Mouse (Mus musculus): ENCODE measurements around the gene Gm16503. TPM values are rescaled to one million over a fixed set of nuclear protein-coding genes. Genes with fewer than 3 reads are reported as not detected.
"Not testable (repeated sequence)": the region's sequence is repeated elsewhere in the genome, so short reads cannot be mapped to it uniquely, and the experiment has no call there.

Gm16503 gene
- total and polyA plus RNA-seq, 3 experiments = 0.14 to 0.27 TPM; not detected in 1

- no peak for DNase-seq (ENCODE audit: low read depth, low spot score)
- Histone ChIP-seq H3K79me2 (ENCODE audit: control insufficient read depth, insufficient read depth, low read length, poor library complexity) (no peaks in the 10 kb centered on the region), H3K27ac (ENCODE audit: control insufficient read depth, low read depth, low read length) (no peak overlapping the region), H3K4me1 (ENCODE audit: control insufficient read depth in 1 of 2, insufficient read depth in 2 of 2, low read length in 2 of 2) (no peaks in the 10 kb centered on the region), H3K36me3 (ENCODE audit: control insufficient read depth in 1 of 2, insufficient read depth in 2 of 2, low read length in 2 of 2) (no peaks in the 10 kb centered on the region), H3K4me3 (ENCODE audit: control insufficient read depth in 1 of 2, insufficient read depth in 1 of 2, low read depth in 2 of 2, low read length in 2 of 2) (no peak overlapping the region), H3K27me3 (ENCODE audit: control insufficient read depth in 1 of 2, insufficient read depth in 2 of 2, low read length in 2 of 2) (no peaks in the 10 kb centered on the region), H3K9me3 (replicated peaks; ENCODE audit: insufficient read depth, low read length) (no peaks in the 10 kb centered on the region), H3K9ac (ENCODE audit: control insufficient read depth, low read depth, low read length, poor library complexity, severe bottlenecking) (no peak overlapping the region)
- TF ChIP-seq CTCF (IDR thresholded peaks at IDR 0.05 in 2 of 3, conservative IDR thresholded peaks at IDR 0.05 in 1 of 3; ENCODE audit: control insufficient read depth in 1 of 3, insufficient read depth in 1 of 3, low read depth in 2 of 3, low read length in 3 of 3, poor library complexity in 1 of 3, severe bottlenecking in 1 of 3) (peak in 1 of 3 experiments; percentile 23; a peak in 2 of 6 replicates), RAD21 (IDR thresholded peaks at IDR 0.05; ENCODE audit: low read depth, low read length) (peak; percentile 22), SMC3 (IDR thresholded peaks at IDR 0.05; ENCODE audit: low read depth, low read length) (0 out of 2 replicates have a peak, but pooled peaks have one; percentile 5), MEF2A (IDR thresholded peaks at IDR 0.05; ENCODE audit: extremely low read depth, insufficient replicate concordance, low read depth, low read length, poor library complexity, severe bottlenecking) (no peak), MAX (IDR thresholded peaks at IDR 0.05; ENCODE audit: low read length) (no peak)
Observed at GRCm38 (mm10) chr4:147530366-147530765, 9.7 kb upstream of the Gm16503 start.

- H3K36me3 ChIP-seq (ENCODE audit: control insufficient read depth in 1 of 2, insufficient read depth in 2 of 2, low read length in 2 of 2); H3K27ac ChIP-seq (ENCODE audit: control insufficient read depth, low read depth, low read length); H3K27me3 ChIP-seq (ENCODE audit: control insufficient read depth in 1 of 2, insufficient read depth in 2 of 2, low read length in 2 of 2); H3K4me3 ChIP-seq (ENCODE audit: control insufficient read depth in 1 of 2, insufficient read depth in 1 of 2, low read depth in 2 of 2, low read length in 2 of 2); H3K9me3 ChIP-seq (replicated peaks; ENCODE audit: insufficient read depth, low read length); H3K9ac ChIP-seq (ENCODE audit: control insufficient read depth, low read depth, low read length, poor library complexity, severe bottlenecking); H3K79me2 ChIP-seq (ENCODE audit: control insufficient read depth, insufficient read depth, low read length, poor library complexity); H3K4me1 ChIP-seq (ENCODE audit: control insufficient read depth in 1 of 2, insufficient read depth in 2 of 2, low read length in 2 of 2); DNase-seq (ENCODE audit: low read depth, low spot score): not testable (repeated sequence)
Observed at GRCm38 (mm10) chr4:147535916-147536315, 4.1 kb upstream of the Gm16503 start.

GRCm38 (mm10) chr4:147537702-147538101, 2.3 kb upstream of the Gm16503 start:
- H3K36me3 ChIP-seq (ENCODE audit: control insufficient read depth in 1 of 2, insufficient read depth in 2 of 2, low read length in 2 of 2) = no peaks in the 10 kb centered on the region
- no peak for DNase-seq (ENCODE audit: low read depth, low spot score)
- H3K4me1 ChIP-seq (ENCODE audit: control insufficient read depth in 1 of 2, insufficient read depth in 2 of 2, low read length in 2 of 2) = no peaks in the 10 kb centered on the region
- no peaks in the 10 kb centered on the region for H3K9me3 ChIP-seq (replicated peaks; ENCODE audit: insufficient read depth, low read length)
- TF ChIP-seq ZMIZ1 (IDR thresholded peaks at IDR 0.05; ENCODE audit: low read depth, low read length) (no peak), RCOR1 (IDR thresholded peaks at IDR 0.05; ENCODE audit: low read depth, low read length) (no peak), TAL1 (IDR thresholded peaks at IDR 0.05; ENCODE audit: low read length) (no peak), ELF1 (IDR thresholded peaks at IDR 0.05; ENCODE audit: low read depth, low read length) (no peak), HCFC1 (IDR thresholded peaks at IDR 0.05; ENCODE audit: low read depth, low read length) (no peak), UBTF (IDR thresholded peaks at IDR 0.05; ENCODE audit: borderline replicate concordance, insufficient read depth, low read depth, low read length) (no peak), MAX (IDR thresholded peaks at IDR 0.05; ENCODE audit: low read length) (no peak), ZNF384 (IDR thresholded peaks at IDR 0.05; ENCODE audit: low read depth, low read length) (no peak), CHD1 (IDR thresholded peaks at IDR 0.05; ENCODE audit: low read depth, low read length) (no peak)
- no peak overlapping the region for H3K9ac ChIP-seq (ENCODE audit: control insufficient read depth, low read depth, low read length, poor library complexity, severe bottlenecking)
- no peak overlapping the region for H3K4me3 ChIP-seq (ENCODE audit: control insufficient read depth in 1 of 2, insufficient read depth in 1 of 2, low read depth in 2 of 2, low read length in 2 of 2)
- no peaks in the 10 kb centered on the region for H3K79me2 ChIP-seq (ENCODE audit: control insufficient read depth, insufficient read depth, low read length, poor library complexity)
- no peaks in the 10 kb centered on the region for H3K27me3 ChIP-seq (ENCODE audit: control insufficient read depth in 1 of 2, insufficient read depth in 2 of 2, low read length in 2 of 2)
- H3K27ac ChIP-seq (ENCODE audit: control insufficient read depth, low read depth, low read length) = no peak overlapping the region
